Mouse (Mus musculus) testis, adult 2 months (tissue): ENCODE results near the gene Grip1.

Source experiments
- CTCF ChIP-seq: fragments of 200-500 bp; IDR thresholded peaks from 2 replicates; pipeline ENCODE4 v1.5.1; 2012; ENCODE audit warnings: low read depth, mild to moderate bottlenecking, inconsistent platforms, low read length, moderate library complexity; ENCODE audit not compliant: control insufficient read depth, insufficient read depth, insufficient replicate concordance
- POLR2A ChIP-seq: fragments of 200-500 bp; IDR thresholded peaks from 2 replicates; pipeline ENCODE4 v1.6.1; 2012; ENCODE audit warnings: low read depth, mild to moderate bottlenecking, inconsistent platforms, low read length, moderate library complexity; ENCODE audit not compliant: control insufficient read depth

- TF ChIP-seq POLR2A (no peak), CTCF (no peak)
Measured at GRCm38 (mm10) chr10:119547875-119548274, 94.2 kb downstream of the Grip1 start.
